Mouse (Mus musculus) CD8-positive naive resting alpha-beta T cell, adult 2 months (primary cell): ENCODE measurements around the gene 3110070M22Rik.
"Not testable (repeated sequence)": the region's sequence is repeated elsewhere in the genome, so short reads cannot be mapped to it uniquely, and the experiment has no call there.

Experiments
- DNase-seq, 2 experiments: peaks; one replicate each; pipeline ENCODE4 v3.0.0; 2022; ENCODE audit warnings: low read depth in 2 of 2, low spot score in 2 of 2

3110070M22Rik gene

DNA sequence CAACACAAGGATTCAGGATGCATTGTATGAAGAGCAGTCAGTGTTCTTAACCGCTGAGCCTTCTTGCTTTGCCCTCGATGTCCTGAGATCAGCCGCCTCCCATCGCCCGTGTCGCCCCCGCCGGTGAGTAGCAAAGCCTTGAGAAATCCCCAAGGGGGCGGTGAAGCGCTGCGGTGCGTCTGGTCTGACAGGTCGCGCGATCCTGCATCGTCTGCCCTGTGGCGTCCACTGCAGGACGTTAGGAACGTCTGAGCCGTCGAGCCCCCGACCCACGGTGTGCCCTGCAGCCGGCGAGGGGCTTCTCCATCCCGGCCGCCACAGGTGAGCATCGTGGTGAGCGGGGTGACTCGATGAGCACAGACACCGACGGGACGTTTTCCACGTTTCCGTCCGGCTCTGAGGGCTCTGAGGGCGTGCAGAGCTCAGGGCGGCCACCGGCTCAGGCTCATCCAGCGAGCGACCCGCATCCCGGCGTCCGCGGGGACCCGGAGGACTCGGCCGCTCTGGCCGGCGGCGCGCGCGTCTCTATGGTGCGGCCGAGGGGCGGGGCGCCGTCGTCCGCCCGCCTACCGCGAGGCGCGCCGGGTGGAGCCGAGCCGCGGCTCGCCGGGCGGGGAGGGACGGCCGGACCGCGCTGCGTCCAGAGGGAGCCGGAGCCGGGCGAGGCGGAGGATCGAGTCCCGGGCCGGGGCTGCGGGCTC lies at the start of gene 3110070M22Rik, which contains the start of gene Tmem267:
3110070M22Rik (minus strand) TSS at position 504 of the 701 bp plus-strand sequence.
Tmem267 (plus strand) TSS at position 160 of the 701 bp plus-strand sequence.
- DNase-seq: peak; percentile 56 to 71

DNA sequence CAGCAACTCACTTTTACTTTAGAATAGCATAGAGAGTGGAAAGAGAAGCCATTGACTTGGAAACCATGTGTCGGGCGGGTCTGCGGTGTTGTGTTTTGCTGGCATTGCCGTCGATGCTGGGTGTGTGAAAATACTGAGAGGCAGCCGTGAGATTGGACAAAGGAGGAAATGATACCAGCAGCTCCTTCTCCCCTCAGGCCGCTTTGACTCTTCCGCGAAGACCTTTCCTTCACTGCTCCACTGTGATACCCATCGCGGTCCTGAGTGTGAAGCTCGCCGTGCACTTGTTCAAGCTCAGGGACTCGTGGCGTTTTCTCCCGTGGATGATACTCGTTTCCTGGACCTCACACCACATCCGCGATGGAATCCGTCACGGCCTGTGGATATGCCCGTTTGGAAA lies 6.8 kb upstream of the 3110070M22Rik start:
- not testable (repeated sequence) for DNase-seq

DNA sequence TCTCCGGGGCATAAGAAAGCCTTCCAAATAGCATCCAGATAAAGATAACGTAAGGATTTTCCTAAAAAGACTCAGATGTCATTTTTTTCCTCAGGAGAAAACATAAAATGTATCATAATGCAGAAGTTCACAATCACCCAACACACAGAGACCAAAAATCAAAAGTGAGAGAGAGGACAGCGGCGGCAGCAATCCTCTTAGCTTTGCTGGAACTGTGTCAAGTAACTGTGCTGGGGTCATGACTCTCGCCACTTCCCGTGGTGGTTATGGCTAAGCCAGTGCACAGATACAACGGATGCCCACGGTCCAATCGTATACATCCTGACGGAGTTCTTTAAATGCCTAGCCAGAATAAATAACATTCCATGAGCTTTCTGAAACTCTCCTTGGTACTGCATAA lies 3.9 kb upstream of the 3110070M22Rik start:
- DNase-seq: not testable (repeated sequence)

DNA sequence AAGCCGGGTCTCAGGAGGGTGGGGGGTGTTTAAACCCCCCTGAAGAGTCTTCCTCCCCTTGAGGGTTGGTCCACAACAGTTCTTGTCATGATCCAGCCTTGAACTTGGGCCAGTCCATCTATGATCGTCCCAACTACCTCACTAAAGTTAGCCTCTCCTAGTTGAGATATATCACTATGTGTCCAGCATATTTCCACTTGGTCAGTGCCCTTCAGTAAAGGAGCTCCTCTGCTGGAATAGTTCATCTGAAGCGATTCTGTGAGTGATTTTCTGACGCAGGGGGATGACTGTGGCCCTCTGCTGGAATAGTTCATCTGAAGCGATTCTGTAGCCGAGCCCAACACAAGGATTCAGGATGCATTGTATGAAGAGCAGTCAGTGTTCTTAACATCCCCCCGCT lies 829 bp downstream of the 3110070M22Rik start:
- no peak for DNase-seq

DNA sequence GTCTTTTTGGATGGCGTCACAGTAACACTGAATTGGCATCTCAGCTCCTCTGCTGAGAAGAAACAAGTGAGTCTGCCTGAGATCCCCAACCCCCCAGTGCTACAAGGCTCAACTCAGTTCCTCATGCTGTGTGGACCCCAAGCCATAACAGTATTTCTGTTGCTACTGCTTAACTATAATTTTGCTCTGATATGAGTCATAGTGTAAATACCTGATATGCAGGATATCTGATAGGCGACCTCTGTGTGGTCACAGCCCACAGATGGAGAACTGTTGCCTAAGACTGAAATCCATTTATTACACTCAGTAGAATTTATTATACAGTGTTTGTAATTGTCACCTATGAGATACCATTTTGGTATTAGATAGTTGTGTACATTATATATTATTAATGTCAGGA lies 10.4 kb downstream of the 3110070M22Rik start:
- DNase-seq: no peak

DNA sequence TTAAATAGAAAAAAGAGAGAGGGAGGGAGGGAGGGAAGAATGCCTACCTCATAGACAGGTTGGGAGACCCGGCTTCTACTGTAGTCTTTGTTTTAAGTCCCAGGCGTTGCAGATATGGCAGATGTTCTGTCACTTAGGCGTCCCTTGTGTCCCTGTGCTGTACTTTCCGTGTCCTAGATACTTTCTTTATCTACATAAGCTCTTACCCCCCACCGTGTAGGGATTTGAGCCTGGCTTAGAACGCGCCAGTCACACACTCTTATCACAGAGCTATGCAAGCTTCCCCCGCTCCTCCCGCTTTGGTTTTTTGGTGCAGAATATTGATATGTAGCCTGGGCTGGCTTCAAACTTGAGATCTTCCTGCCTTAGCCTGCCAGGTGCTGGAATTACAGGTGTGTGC lies 11.6 kb downstream of the 3110070M22Rik start:
- DNase-seq: no peak

DNA sequence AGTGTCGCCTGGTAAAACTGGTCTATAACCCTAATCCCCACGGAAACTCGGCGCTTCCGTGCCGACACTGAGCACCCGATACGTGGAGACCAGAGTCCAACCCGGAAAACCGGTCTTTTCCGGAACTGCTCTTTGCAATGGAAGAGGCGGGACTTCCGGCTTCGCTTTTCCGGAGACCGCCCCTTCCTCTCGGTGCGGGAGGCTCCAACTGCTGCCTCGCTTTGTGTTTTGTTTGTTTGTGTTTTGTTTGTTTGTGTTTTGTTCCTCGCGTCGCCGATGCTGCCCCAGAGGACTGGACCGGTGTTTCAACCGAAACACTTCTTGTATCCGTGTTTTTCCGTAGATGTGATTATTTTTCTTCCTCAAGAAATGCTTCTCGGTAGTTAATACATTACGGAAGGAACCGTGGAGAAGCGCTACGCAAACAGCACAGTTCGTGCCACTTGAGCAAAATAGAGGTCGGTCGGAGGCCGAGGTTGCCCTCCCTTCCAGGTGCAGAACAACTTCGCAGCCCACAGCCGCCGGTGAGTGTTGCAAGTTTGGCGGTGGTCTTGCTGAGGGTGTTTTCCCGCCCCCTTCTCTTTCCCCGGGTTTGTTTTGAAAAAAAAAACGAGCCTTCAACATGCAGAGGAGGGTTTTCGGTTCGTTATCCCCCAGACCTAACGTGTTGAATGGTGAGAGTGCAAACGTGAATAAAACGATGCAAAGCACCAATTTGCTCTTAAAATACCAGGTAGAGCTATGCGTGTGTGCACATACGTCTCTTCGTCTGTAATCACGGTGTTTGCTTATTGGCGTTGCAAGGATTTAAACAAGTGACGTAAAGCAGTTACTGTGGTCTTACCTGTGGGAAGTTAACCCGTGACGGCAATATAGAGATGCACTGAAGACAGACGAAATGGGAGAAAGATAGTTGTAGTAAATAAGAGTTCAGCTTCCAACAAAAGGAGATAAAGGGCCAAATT lies 25.3 kb downstream of the 3110070M22Rik start, which contains the start of gene 4833420G17Rik:
4833420G17Rik (plus strand) TSS at position 173 of the 965 bp plus-strand sequence.
- peak; percentile 79 to 85 for DNase-seq

DNA sequence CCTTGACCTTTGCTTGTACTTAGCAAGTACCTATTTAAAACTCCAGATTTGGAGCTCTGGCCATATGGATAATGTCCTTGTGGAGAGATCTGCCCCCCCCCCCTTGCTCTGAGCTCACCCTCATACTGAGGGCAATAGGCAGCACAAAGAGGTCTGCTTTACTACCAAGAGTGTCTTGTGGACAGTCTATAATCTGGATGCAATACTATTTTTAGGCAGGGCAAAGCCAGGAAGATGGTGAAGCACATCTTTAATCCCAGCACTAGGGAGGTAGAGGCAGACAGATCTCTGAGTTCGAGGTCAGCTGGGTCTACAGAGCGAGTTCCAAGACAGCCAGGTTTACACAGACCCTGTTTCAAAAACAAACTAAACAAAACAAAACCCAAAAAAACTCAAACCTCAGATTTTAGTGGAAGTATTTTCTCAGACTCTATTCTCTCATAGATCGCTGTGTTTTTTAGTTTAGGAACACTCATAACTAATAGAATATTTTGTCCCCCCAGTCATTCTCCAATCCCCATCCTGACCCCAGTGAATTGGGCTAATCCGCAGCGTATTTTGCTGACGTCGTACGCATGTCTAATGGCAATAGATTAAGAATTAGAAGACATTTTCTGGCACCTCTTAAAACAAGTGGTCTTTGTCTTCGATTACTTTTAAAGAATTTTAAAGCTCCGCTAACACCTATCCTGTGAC lies 26.1 kb downstream of the 3110070M22Rik start:
- DNase-seq: no peak

DNA sequence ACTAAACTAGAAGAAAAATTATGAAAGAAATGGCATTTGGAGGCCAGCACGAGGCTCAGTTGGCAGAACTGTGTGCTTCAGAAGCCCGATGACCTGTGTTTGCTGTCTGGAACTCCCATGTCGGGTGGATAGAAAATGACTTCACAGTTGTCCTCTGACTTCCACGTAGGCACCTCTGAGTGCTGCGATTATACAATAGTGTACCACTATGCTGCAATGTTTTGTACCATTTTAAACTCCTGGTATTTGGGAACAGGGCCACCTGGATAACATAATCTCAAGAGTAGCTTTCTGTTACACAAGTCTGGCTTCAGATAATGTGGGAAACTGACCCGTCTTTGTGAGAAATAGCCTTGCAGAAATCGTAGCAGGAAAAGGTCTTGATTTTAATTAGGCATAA lies 31.8 kb downstream of the 3110070M22Rik start:
- DNase-seq: no peak

DNA sequence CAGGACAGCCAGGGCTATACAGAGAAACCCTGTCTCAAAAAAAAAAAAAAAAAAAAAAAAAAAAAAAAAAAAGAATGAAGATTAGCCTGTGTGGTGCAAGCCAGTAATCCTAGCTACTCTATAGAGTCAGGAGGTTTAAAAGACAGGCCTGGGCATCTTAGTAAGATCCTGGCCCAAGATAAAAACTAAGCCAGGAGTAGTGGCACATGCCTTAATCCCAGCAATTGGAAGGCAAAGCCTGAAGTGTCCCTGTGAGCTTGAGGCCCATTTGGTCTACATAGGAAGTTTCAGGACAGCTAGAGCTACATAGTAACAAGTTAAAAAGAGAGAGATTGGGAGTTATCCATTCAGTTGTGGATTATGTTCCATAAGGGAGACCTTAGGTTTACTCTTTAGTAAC lies 33.1 kb downstream of the 3110070M22Rik start:
- DNase-seq: no peak

DNA sequence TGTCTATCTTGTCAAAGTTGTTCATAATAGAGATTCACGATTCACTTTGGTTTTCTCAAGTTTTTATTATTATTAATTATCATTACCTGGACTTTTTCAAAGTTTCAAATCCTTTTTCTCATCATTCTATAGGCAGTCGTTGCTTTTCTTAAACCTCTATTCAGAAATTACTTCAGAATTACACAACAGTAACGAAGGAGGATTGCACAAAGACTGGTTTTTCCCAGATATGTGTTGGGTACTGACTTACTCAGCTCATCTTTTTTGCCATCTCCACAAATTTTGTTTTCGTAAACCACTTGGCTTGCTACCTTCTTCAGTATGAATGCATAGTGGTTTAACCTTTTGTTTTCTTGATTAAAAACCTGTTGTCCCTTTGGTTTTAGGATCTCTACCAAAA lies 34.6 kb downstream of the 3110070M22Rik start:
- no peak for DNase-seq

DNA sequence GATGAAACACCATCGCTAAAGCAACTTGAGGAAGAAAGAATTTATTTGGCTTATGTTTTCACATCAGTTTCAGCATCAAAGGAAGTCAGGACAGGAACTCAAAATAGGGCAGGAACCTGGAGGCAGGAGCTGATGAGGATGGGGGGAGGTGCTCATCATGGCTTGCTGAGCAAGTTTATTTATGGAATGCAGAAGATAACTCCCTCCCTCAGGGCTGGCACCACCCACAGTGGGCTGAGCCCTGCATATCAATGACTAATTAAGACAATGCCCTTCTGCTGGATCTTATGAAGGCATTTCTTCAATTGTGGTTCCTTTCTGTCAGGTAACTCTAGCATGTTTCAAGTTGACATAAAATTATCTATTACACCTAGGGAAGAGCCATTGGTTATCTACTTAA lies 45.9 kb downstream of the 3110070M22Rik start:
- no peak for DNase-seq
